Mouse (Mus musculus) heart, embryonic 12.5 days (tissue): ENCODE results near the gene Slc22a6. TPM values are rescaled to one million over a fixed set of nuclear protein-coding genes. Genes with fewer than 3 reads are reported as not detected.

Experiments
- polyA plus RNA-seq: library from polyadenylated mRNA; unstranded; fragments of >200 nt; fragmentation: Nextera tagmentation; extraction: Ambion mirVana; gene quantifications from 2 replicates; pipeline ENCODE4 v1.2.1, GENCODE M21; 2016

Gene Slc22a6
- polyA plus RNA-seq, 1 experiment from 2014 or later = not detected

Other genes with a start within 250 kb of the Slc22a6 start
- not detected in 2 replicates for gene Slc22a30, start 212.9 kb upstream of the Slc22a6 start, polyA plus RNA-seq
- 0.05 TPM in 1 of 2 replicates, not detected in the other for gene Slc22a8, start 26.8 kb upstream of the Slc22a6 start, polyA plus RNA-seq
- 0.05 TPM in 1 of 2 replicates, not detected in the other for gene Chrm1, start 45.8 kb downstream of the Slc22a6 start, polyA plus RNA-seq
- 87.6 and 88.9 TPM in 2 replicates for gene Slc3a2, start 105.3 kb downstream of the Slc22a6 start, polyA plus RNA-seq
- gene Wdr74, start 117.8 kb downstream of the Slc22a6 start, polyA plus RNA-seq = 48.9 and 52.9 TPM in 2 replicates
- 1.8 and 2.8 TPM in 2 replicates for gene 1700092M07Rik, start 122.7 kb downstream of the Slc22a6 start, polyA plus RNA-seq
- 86.1 and 88.1 TPM in 2 replicates for gene Stx5a, start 123.4 kb downstream of the Slc22a6 start, polyA plus RNA-seq
- 135 and 149 TPM in 2 replicates for gene Nxf1, start 139.0 kb downstream of the Slc22a6 start, polyA plus RNA-seq
- 145 and 146 TPM in 2 replicates for gene Tmem223, start 153.0 kb downstream of the Slc22a6 start, polyA plus RNA-seq
- 49.7 and 51.9 TPM in 2 replicates for gene Tmem179b, start 156.4 kb downstream of the Slc22a6 start, polyA plus RNA-seq
- 22.5 and 23.3 TPM in 2 replicates for gene Taf6l, start 168.4 kb downstream of the Slc22a6 start, polyA plus RNA-seq
- 137 and 145 TPM in 2 replicates for gene Polr2g, start 180.5 kb downstream of the Slc22a6 start, polyA plus RNA-seq
- gene Zbtb3, start 184.5 kb downstream of the Slc22a6 start, polyA plus RNA-seq = 3.8 and 4.1 TPM in 2 replicates
- gene Ttc9c, start 201.3 kb downstream of the Slc22a6 start, polyA plus RNA-seq = 36.3 and 37.0 TPM in 2 replicates
- gene Hnrnpul2, start 202.0 kb downstream of the Slc22a6 start, polyA plus RNA-seq = 3.8 TPM in 2 replicates
- not detected in 2 replicates for gene AC129217.1, start 211.7 kb downstream of the Slc22a6 start, polyA plus RNA-seq
- gene Bscl2, start 219.4 kb downstream of the Slc22a6 start, polyA plus RNA-seq = 41.0 and 41.1 TPM in 2 replicates
- 2.5 and 2.9 TPM in 2 replicates for gene Gng3, start 221.2 kb downstream of the Slc22a6 start, polyA plus RNA-seq
- 0.77 and 0.78 TPM in 2 replicates for gene Lrrn4cl, start 232.7 kb downstream of the Slc22a6 start, polyA plus RNA-seq